Mouse (Mus musculus): ENCODE measurements around the gene Clpsl2. TPM values are rescaled to one million over a fixed set of nuclear protein-coding genes. Genes with fewer than 3 reads are reported as not detected.
A peak's percentile ranks its signal among the peaks of the same experiment; 100 is the strongest.
"Not testable (repeated sequence)": the region's sequence is repeated elsewhere in the genome, so short reads cannot be mapped to it uniquely, and the experiment has no call there.

Gene Clpsl2
- polyA plus RNA-seq, 1 experiment, result not detected

- H3K79me3 ChIP-seq (ENCODE audit: low read depth), result no peaks in the 10 kb centered on the region
- no peak overlapping the region for H3ac ChIP-seq (ENCODE audit: control insufficient read depth, insufficient read length, low read depth)
- no peak overlapping the region for H3K4me3 ChIP-seq (ENCODE audit: insufficient read depth, poor library complexity, severe bottlenecking)
- no peaks in the 10 kb centered on the region for H3K79me2 ChIP-seq (ENCODE audit: control insufficient read depth, insufficient read depth)
- H3K36me3 ChIP-seq (ENCODE audit: control insufficient read depth, insufficient read depth), result no peaks in the 10 kb centered on the region
- TF ChIP-seq MYOD1 (IDR thresholded peaks at IDR 0.05; ENCODE audit: control insufficient read depth, insufficient read length, low read depth) (no peak), USF1 (IDR thresholded peaks at IDR 0.05; ENCODE audit: low read depth) (no peak), MYOG (IDR thresholded peaks at IDR 0.05; ENCODE audit: control insufficient read depth, extremely low read depth, insufficient read length) (no peak), FOSL1 (IDR thresholded peaks at IDR 0.05; ENCODE audit: insufficient read depth, low read length, poor library complexity, severe bottlenecking) (no peak)
- no peaks in the 10 kb centered on the region for H3K27me3 ChIP-seq (ENCODE audit: control insufficient read depth, insufficient read depth, insufficient read length)
These were observed 15.9 kb upstream of the Clpsl2 start for GRCm38 (mm10) chr17:28533327-28533726.

GRCm38 (mm10) chr17:28537881-28538280 lies 11.3 kb upstream of the Clpsl2 start:
- H3K4me3 ChIP-seq (ENCODE audit: insufficient read depth, poor library complexity, severe bottlenecking), result no peak overlapping the region

DNA sequence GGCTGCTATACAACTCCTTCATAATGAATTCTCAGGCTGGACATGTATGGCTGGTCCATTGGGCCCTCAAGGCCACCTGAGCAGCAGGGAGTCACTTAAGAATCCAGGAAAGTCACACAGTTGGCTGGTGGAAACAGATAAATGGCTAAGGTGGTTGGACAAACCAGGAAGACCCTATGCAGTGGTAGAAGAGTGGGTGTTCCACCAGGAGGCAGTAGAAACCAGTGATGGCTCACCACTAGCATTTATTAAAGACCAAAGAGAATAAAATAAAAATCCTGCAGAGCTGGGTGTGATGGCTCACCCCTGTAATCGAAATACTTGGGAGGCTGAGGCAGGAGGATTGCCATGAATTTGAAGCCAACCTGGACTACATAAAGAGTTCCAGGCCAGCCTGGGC lies 2.3 kb upstream of the Clpsl2 start:
- Histone ChIP-seq H3K79me3 (ENCODE audit: low read depth) (no peaks in the 10 kb centered on the region), H3K79me2 (ENCODE audit: control insufficient read depth, insufficient read depth) (no peaks in the 10 kb centered on the region), H3K27me3 (ENCODE audit: control insufficient read depth, insufficient read depth, insufficient read length) (peaks cover 15% of the 10 kb centered on the region), H3K36me3 (ENCODE audit: control insufficient read depth, insufficient read depth) (no peaks in the 10 kb centered on the region), H3ac (ENCODE audit: control insufficient read depth, insufficient read length, low read depth) (no peak overlapping the region), H3K4me3 (ENCODE audit: insufficient read depth, poor library complexity, severe bottlenecking) (no peak overlapping the region)
- TF ChIP-seq MAX (IDR thresholded peaks at IDR 0.05), result no peak
- no peak for TF ChIP-seq CEBPB (IDR thresholded peaks at IDR 0.05; ENCODE audit: low read depth)
- TF ChIP-seq CTCF (IDR thresholded peaks at IDR 0.05; ENCODE audit: control insufficient read depth, insufficient read depth, insufficient read length), result no peak
- no peak for TF ChIP-seq MYOG (IDR thresholded peaks at IDR 0.05; ENCODE audit: control insufficient read depth, extremely low read depth, insufficient read length)
- TF ChIP-seq FOSL1 (IDR thresholded peaks at IDR 0.05; ENCODE audit: insufficient read depth, low read length, poor library complexity, severe bottlenecking), result no peak
- no peak for TF ChIP-seq USF1 (IDR thresholded peaks at IDR 0.05; ENCODE audit: low read depth)
- no peak for TF ChIP-seq MYOD1 (IDR thresholded peaks at IDR 0.05; ENCODE audit: control insufficient read depth, insufficient read length, low read depth)

More at GRCm38 (mm10) chr17:28537881-28538280, 11.3 kb upstream of the Clpsl2 start:
- Histone ChIP-seq H3K79me2 (ENCODE audit: control insufficient read depth, insufficient read depth) (no peaks in the 10 kb centered on the region), H3K36me3 (ENCODE audit: control insufficient read depth, insufficient read depth) (no peaks in the 10 kb centered on the region), H3K27me3 (ENCODE audit: control insufficient read depth, insufficient read depth, insufficient read length) (no peaks in the 10 kb centered on the region), H3K79me3 (ENCODE audit: low read depth) (no peaks in the 10 kb centered on the region), H3ac (ENCODE audit: control insufficient read depth, insufficient read length, low read depth) (no peak overlapping the region)
- no peak for TF ChIP-seq CTCF (IDR thresholded peaks at IDR 0.05; ENCODE audit: control insufficient read depth, insufficient read depth, insufficient read length)
- TF ChIP-seq FOSL1 (IDR thresholded peaks at IDR 0.05; ENCODE audit: insufficient read depth, low read length, poor library complexity, severe bottlenecking), result no peak
- TF ChIP-seq CEBPB (IDR thresholded peaks at IDR 0.05; ENCODE audit: low read depth), result no peak
- TF ChIP-seq MAX (IDR thresholded peaks at IDR 0.05), result no peak
- TF ChIP-seq USF1 (IDR thresholded peaks at IDR 0.05; ENCODE audit: low read depth), result no peak
- TF ChIP-seq MYOG (IDR thresholded peaks at IDR 0.05; ENCODE audit: control insufficient read depth, extremely low read depth, insufficient read length), result no peak
- TF ChIP-seq MYOD1 (IDR thresholded peaks at IDR 0.05; ENCODE audit: control insufficient read depth, insufficient read length, low read depth), result no peak

DNA sequence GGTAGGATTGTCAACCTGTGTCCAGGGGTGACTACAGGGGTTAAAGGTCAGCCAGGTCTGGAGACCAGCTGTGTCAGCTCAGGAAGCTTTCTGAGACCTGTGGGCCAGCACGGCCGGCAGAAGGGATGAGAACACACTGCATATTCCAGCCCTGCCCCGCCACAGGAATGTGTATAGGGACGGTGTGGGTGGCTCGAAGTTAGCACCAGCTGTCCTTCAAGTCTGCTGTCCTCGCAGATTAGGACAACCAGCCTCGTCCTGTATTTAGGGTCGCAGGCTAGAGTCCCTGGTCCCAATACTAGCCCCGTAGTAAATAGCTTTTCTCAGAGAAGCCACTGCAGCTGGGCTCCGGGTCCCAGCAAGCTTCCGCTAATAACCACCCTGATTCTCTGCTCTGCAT lies 661 bp upstream of the Clpsl2 start:
- Histone ChIP-seq H3K4me3 (ENCODE audit: insufficient read depth, poor library complexity, severe bottlenecking) (no peak overlapping the region), H3K79me2 (ENCODE audit: control insufficient read depth, insufficient read depth) (no peaks in the 10 kb centered on the region), H3K36me3 (ENCODE audit: control insufficient read depth, insufficient read depth) (no peaks in the 10 kb centered on the region), H3K79me3 (ENCODE audit: low read depth) (no peaks in the 10 kb centered on the region), H3K27me3 (ENCODE audit: control insufficient read depth, insufficient read depth, insufficient read length) (peaks cover 15% of the 10 kb centered on the region), H3ac (ENCODE audit: control insufficient read depth, insufficient read length, low read depth) (no peak overlapping the region)
- no peak for TF ChIP-seq CEBPB (IDR thresholded peaks at IDR 0.05; ENCODE audit: low read depth)
- TF ChIP-seq MAX (IDR thresholded peaks at IDR 0.05), result no peak
- no peak for TF ChIP-seq USF1 (IDR thresholded peaks at IDR 0.05; ENCODE audit: low read depth)
- TF ChIP-seq MYOG (IDR thresholded peaks at IDR 0.05; ENCODE audit: control insufficient read depth, extremely low read depth, insufficient read length), result no peak
- TF ChIP-seq MYOD1 (IDR thresholded peaks at IDR 0.05; ENCODE audit: control insufficient read depth, insufficient read length, low read depth), result no peak
- no peak for TF ChIP-seq CTCF (IDR thresholded peaks at IDR 0.05; ENCODE audit: control insufficient read depth, insufficient read depth, insufficient read length)
- TF ChIP-seq FOSL1 (IDR thresholded peaks at IDR 0.05; ENCODE audit: insufficient read depth, low read length, poor library complexity, severe bottlenecking), result no peak

GRCm38 (mm10) chr17:28553040-28553793 lies 4.0 kb downstream of the Clpsl2 start:
- TF ChIP-seq USF1 (IDR thresholded peaks at IDR 0.05; ENCODE audit: low read depth) (no peak), CTCF (IDR thresholded peaks at IDR 0.05; ENCODE audit: control insufficient read depth, insufficient read depth, insufficient read length) (peak; percentile 85)
- Histone ChIP-seq H3K79me2 (ENCODE audit: control insufficient read depth, insufficient read depth) (no peaks in the 10 kb centered on the region), H3K4me3 (ENCODE audit: insufficient read depth, poor library complexity, severe bottlenecking) (no peak overlapping the region), H3K36me3 (ENCODE audit: control insufficient read depth, insufficient read depth) (no peaks in the 10 kb centered on the region), H3K79me3 (ENCODE audit: low read depth) (no peaks in the 10 kb centered on the region), H3K27me3 (ENCODE audit: control insufficient read depth, insufficient read depth, insufficient read length) (peaks cover 12% of the 10 kb centered on the region), H3ac (ENCODE audit: control insufficient read depth, insufficient read length, low read depth) (no peak overlapping the region)

DNA sequence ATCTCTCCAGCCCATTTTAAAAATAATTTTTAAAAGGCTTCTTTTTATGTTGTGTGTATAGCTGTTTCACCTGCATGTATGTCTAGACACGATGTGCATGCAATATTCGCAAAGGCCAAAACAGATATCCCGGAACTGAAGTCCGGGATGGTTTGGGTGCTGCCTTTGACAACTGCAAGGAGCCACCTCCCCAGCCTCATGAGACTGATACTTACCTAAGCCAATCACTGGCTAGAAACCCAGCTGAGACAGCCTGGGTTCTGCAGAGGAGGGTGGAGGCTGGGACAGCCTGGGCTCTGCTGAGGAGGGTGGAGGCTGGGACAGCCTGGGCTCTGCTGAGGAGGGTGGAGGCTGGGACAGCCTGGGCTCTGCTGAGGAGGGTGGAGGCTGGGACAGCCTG lies 4.8 kb downstream of the Clpsl2 start:
- H3K4me3 ChIP-seq (ENCODE audit: insufficient read depth, poor library complexity, severe bottlenecking); H3K79me2 ChIP-seq (ENCODE audit: control insufficient read depth, insufficient read depth); H3ac ChIP-seq (ENCODE audit: control insufficient read depth, insufficient read length, low read depth); H3K79me3 ChIP-seq (ENCODE audit: low read depth); H3K36me3 ChIP-seq (ENCODE audit: control insufficient read depth, insufficient read depth); H3K27me3 ChIP-seq (ENCODE audit: control insufficient read depth, insufficient read depth, insufficient read length): not testable (repeated sequence)

Data from C2C12 (cell line).